Mouse (Mus musculus): ENCODE results near the gene Ttf2.

Ttf2 gene

DNA sequence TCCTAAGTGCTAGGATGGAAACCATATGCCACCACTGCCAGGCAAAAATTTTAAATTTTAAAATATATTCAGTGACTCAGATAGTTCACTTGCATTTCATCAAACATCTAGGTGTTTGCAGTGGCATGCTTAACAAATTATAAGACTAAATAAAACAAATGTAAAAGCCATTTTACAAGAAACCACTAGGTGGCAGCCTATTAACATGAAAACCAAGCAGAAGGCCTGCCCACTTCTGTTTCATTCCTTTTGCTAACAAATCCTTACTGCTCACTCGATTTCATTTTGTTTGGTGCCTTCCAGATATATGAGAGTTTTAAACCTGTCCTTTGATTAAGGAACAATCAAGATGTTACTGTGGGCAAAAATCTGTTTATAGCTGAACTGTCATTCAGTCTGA is 4.4 kb upstream of the Ttf2 start:
- DNase-seq = no peak

- DNase-seq = peak; percentile 48
These were observed 5.5 kb downstream of the Ttf2 start for GRCm38 (mm10) chr3:100963849-100964542.

- DNase-seq = no peak
These were observed 8.0 kb downstream of the Ttf2 start for GRCm38 (mm10) chr3:100961501-100961900.

DNA sequence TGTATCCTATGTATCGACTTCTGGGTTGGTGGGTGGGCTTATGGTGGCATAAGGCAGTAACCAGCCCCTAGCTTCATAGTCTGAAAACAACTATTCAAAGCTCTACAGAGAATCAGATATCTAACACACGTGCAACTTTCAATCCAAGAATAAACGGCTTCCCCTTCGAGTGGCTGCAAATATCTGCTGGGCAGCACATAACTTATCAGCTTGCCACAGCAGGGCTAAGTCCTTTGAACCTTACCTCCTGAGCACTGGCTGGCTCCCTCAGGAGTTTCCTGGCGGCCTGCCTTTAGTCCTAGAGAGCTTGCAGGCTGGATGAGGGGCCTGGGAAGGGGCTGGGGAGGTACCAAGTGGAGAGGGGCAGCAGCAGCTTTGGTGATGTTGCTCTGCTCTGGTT is 8.5 kb downstream of the Ttf2 start:
- no peak for DNase-seq

DNA sequence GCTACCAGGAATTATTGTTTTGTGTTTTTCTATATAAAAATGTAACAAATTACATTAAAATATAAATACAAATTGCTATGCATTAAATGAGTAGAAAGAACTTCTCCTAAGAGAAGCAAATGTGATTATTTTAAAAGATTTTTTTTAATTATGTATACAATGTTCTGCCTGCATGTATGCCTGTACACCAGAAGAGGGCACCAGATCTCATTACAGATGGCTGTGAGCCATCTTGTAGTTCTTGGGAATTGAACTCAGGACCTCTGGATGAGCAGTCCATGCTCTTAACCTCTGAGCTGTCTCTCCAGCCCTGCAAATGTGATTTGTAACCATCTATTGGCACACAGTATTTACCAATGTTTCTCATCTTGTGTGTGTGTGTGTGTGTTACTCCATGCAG is 14.8 kb downstream of the Ttf2 start:
- no peak for DNase-seq

GRCm38 (mm10) chr3:100951531-100951930 is 17.9 kb downstream of the Ttf2 start:
- no peak for DNase-seq

DNA sequence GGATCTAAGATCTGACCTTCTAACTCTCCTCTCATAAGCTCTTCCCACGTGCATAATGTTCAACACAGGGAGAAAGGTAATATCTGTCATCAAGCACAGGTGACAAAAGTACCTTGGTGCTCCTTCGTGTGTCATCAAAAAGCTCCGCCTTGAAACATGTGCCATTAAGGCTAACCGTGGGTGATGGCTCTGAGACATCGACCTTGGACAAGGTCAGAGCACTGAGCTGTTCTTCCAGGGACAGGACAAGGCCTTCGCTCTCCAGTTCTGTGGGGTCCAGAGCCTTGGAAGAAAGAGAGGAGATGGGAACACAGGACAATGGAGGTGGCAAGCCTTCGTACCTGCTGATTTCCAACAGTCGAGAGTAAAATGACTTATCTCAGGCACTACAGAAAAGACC is 22.2 kb downstream of the Ttf2 start:
- no peak for DNase-seq

GRCm38 (mm10) chr3:100940496-100941037 is 28.9 kb downstream of the Ttf2 start:
- no peak for DNase-seq

- DNase-seq = no peak
These were observed 31.3 kb downstream of the Ttf2 start for GRCm38 (mm10) chr3:100938211-100938610.

DNA sequence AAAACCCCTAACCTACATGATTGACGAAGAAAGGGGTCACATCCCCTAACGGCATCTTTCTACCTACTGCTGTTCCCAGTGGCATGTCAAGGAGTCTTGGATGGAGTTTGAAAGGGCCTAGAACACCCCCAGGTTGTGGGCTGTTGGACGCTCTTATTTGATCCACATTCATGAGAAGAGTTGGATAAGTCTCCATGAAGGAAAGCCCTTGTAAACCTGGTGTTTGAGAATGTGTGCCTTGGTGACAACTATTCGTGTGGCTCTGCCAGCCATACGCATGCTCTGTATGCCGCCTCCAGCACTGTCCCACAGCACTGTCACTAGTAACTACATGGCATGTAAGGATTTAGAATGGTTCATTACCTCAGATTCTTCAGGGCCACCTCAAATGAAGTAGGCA is 33.3 kb downstream of the Ttf2 start:
- no peak for DNase-seq

DNA sequence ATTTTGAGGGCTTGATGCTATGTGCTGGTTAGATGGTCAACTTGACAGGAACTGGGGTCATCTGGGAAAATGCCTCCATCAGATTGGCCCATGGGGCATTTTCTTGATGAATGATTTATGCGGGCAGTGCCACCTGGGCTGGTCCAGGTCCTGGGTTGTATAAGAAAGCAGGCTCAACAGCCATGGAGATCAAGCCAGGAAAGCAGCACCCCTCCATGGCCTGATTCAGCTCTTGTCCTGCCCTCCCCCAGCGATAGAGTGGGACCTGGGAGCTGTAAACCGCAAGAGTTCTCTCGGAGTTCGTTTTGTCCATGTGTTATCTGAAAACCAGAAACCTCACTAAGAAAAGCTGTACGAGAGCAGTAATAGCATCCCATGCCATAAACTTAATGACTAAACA is 33.9 kb downstream of the Ttf2 start:
- DNase-seq = no peak

DNA sequence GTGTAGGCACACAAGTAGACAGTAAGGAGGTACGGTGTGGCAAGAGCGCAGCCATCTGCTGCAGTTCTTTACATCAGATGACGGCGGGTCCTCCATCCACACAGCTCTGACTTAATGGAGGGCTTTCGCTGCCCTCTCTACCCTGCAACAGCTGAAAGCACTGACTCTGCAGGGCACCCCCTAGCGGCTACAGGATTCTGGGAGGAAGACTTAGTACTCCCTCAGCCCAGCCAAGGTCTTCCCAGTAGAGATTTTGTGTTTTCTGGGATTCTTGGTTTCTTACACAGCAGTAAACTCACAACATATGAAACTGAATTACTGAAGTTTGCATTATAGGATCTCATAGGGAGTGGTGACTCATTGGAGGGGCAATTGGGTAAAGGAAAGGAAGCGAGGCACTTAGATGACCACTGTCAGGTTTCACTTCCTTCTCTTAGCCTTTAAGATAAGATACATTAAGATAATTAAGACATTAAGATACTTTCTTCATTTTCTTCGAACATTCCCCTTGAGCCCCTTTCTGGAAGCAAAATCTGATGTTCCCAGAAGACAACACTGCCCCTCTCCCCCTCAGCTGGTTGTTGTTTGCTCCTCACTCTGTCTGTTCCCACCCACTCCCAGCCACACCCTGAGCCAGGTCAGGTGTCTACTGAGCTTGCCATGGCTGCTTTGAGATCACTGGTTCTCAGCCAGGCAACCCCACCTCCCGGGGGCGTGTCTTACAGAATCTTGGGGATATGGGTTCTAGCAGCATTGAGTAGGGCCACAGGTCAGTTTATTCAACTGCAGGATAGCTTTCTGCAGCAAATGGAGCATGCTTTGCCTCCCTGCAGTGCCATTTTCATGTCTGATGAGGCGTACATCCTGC is 37.2 kb downstream of the Ttf2 start:
- no peak for DNase-seq

GRCm38 (mm10) chr3:100931332-100932076 is 38.0 kb downstream of the Ttf2 start:
- DNase-seq = no peak

DNA sequence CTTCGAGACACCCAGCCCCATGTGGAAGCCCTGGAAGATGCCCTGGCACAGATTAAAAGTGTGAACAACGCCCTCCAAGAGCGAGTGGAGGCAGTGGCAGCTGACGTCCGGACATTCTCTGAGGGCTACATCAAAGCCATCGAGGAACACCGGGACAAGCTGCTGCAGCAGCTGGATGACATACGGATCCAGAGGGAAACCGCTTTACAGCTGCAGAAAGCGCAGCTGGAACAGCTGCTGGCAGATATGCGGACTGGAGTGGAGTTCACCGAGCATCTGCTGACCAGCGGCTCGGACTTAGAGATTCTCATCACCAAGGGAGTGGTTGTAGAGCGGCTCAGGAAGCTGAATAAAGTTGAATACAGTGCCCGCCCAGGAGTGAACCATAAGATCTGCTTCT is 44.3 kb downstream of the Ttf2 start:
- DNase-seq = no peak

GRCm38 (mm10) chr3:100924065-100924732 is 45.3 kb downstream of the Ttf2 start:
- DNase-seq = no peak

- DNase-seq = no peak
These were observed 46.7 kb downstream of the Ttf2 start for GRCm38 (mm10) chr3:100922506-100923375.

DNA sequence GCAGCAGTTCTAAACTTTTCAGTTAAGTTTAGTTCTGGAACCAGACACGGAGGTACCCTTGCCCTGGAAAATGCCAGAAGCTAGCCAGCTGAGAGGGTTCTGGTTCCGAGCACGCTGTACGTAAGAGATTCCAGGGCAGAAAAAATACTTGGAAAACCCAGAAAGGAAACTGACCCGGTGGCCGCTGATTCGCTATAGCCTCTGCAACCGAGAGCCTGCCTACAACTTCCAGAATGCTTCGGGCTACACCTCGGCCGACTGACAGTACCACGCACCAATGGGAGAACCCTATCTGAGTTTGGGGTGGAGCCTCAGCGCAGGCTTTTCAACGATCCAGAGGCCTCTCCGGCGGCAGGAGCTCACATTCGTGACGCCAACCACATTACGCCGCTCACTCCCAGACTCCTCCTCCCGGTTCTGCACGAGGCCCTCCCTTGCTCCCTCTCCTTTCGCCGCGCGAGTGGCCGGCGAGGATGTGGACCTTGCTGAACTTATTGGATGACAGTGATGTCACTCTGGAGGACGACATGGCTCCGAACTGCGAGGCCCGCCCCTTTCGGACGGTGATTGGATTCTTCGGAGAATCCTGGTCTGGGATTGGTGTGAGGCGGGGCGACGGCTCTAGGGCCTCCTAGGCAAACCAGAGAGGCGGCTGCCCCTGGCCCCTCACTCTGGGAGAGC is 47.5 kb downstream of the Ttf2 start, which contains the start of gene Trim45:
TSS of gene Trim45 (plus strand) at position 378 of the 681 bp plus-strand sequence.
- DNase-seq = peak; percentile 99

- DNase-seq = no peak
These were observed 48.8 kb downstream of the Ttf2 start for GRCm38 (mm10) chr3:100920611-100921140.

GRCm38 (mm10) chr3:100916844-100917243 is 52.6 kb downstream of the Ttf2 start:
- peak; percentile 22 for DNase-seq

DNA sequence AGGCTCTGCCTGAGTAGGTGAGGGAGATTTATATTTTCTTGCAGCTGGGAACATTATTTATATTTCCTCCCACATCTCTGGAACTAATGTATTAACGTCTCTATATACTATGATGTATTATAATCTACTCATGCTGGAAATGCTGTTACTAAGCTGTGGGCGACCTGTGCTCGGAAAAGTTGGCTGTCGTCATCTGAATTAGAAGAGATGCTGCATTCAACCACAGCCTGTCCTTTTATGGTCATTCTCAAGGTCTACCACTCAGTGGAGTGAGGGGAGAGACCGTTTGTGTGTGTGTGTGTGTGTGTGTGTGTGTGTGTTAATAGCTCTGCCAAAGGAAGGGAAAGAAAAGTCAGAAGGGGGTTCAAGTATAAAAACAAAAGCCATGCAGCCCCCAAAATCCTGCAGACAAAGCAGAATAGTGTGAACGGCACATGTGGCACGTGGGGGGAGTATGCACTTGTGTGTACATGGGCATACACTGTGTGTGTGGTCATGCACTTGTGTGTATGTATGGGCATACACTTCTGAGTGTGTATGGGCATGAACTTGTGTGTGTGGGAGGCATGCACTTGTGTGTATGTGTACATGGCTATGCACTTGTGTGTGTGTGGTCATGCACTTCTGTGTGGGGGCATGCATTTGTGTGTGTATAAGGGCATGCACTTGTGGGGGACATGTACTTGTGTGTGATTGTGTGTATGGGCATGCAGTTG is 57.8 kb downstream of the Ttf2 start:
- DNase-seq = no peak
